Mouse (Mus musculus) bone marrow macrophage, adult 2 months (primary cell): Measurements from ENCODE around the gene Ube4b.

Experiments
- CTCF ChIP-seq: IDR thresholded peaks from 2 replicates; pipeline ENCODE4 v1.5.1; 2012; ENCODE audit warnings: low read depth, mild to moderate bottlenecking, low read length, moderate library complexity
- POLR2A ChIP-seq: IDR thresholded peaks from 2 replicates; pipeline ENCODE4 v1.6.1; 2012; ENCODE audit warnings: mild to moderate bottlenecking, low read depth, low read length, borderline replicate concordance

GRCm38 (mm10) chr4:149305761-149306711 lies 120.5 kb downstream of the Ube4b start:
- TF ChIP-seq CTCF (no peak), POLR2A (no peak)
